Mouse (Mus musculus) ES-E14 (cell line): ENCODE measurements around the gene Ces3a.

ENCODE experiments used
- HCFC1 ChIP-seq: IDR thresholded peaks from 2 replicates; pipeline ENCODE4 v1.6.1; 2012; ENCODE audit warnings: low read length, inconsistent platforms, borderline replicate concordance; ENCODE audit not compliant: insufficient read depth
- MAFK ChIP-seq: IDR thresholded peaks from 2 replicates; pipeline ENCODE4 v1.6.1; 2014; ENCODE audit warnings: mild to moderate bottlenecking, low read depth, low read length, inconsistent platforms; ENCODE audit not compliant: insufficient read depth
- ZC3H11A ChIP-seq: IDR thresholded peaks from 2 replicates; pipeline ENCODE4 v1.6.1; 2012; ENCODE audit warnings: low read depth, mild to moderate bottlenecking, inconsistent platforms, low read length, borderline replicate concordance

GRCm38 (mm10) chr8:104999183-104999582, 49.2 kb upstream of the Ces3a start:
- TF ChIP-seq HCFC1, result no peak
- no peak for TF ChIP-seq MAFK
- TF ChIP-seq ZC3H11A, result no peak
